Mouse (Mus musculus) liver, adult 2 months (tissue): ENCODE results near the gene Ccdc13. TPM values are rescaled to one million over a fixed set of nuclear protein-coding genes. Genes with fewer than 3 reads are reported as not detected.

Experiments
- DNase-seq: peaks from one replicate; pipeline ENCODE4 v3.0.0-alpha.2; 2011; ENCODE audit warnings: low read depth, low spot score; ENCODE audit errors: extremely low read depth
- H3K27ac ChIP-seq: fragments of 200-500 bp; replicated peaks from 2 replicates; pipeline ENCODE4 v1.5.1; 2012; ENCODE audit warnings: low read depth, mild to moderate bottlenecking, control low read depth, inconsistent platforms, low read length; ENCODE audit not compliant: insufficient read depth
- H3K27me3 ChIP-seq: fragments of 200-500 bp; 2 replicates; pipeline ENCODE4 v1.6.1; 2012; ENCODE audit warnings: mild to moderate bottlenecking, moderate library complexity, low read length, inconsistent platforms; ENCODE audit not compliant: control insufficient read depth, insufficient read depth
- H3K36me3 ChIP-seq: fragments of 200-500 bp; 2 replicates; pipeline ENCODE4 v1.6.1; 2012; ENCODE audit warnings: low read length, inconsistent platforms; ENCODE audit not compliant: control insufficient read depth, insufficient read depth
- H3K4me1 ChIP-seq: fragments of 200-500 bp; 2 replicates; pipeline ENCODE4 v1.6.1; 2011; ENCODE audit warnings: low read length; ENCODE audit not compliant: control insufficient read depth, insufficient read depth
- H3K4me3 ChIP-seq: fragments of 200-500 bp; 2 replicates; pipeline ENCODE4 v1.5.1; 2011; ENCODE audit warnings: low read depth, mild to moderate bottlenecking, control low read depth, low read length, moderate library complexity; ENCODE audit not compliant: insufficient read depth
- H3K79me2 ChIP-seq: fragments of 200-500 bp; 2 replicates; pipeline ENCODE4 v1.6.1; 2012; ENCODE audit warnings: inconsistent platforms, mild to moderate bottlenecking, low read length, moderate library complexity; ENCODE audit not compliant: control insufficient read depth, insufficient read depth
- H3K9ac ChIP-seq: fragments of 200-500 bp; 2 replicates; pipeline ENCODE4 v1.6.1; 2012; ENCODE audit warnings: low read depth, mild to moderate bottlenecking, control low read depth, inconsistent platforms, low read length
- CTCF ChIP-seq: fragments of 200-500 bp; IDR thresholded peaks from 2 replicates; pipeline ENCODE4 v1.5.1; 2011; ENCODE audit warnings: low read depth, low read length, control low read depth
- POLR2A ChIP-seq: fragments of 200-500 bp; IDR thresholded peaks from 2 replicates; pipeline ENCODE4 v1.6.1; 2011; ENCODE audit warnings: low read length, control low read depth; ENCODE audit not compliant: insufficient read depth; ENCODE audit errors: extremely low read depth
- WGBS: fragments of 180-500 bp; shearing (Covaris S2); methylation state at CpG from one replicate; pipeline ENCODE4 v1.1.7; 2018; 5-methylcytosine and 5-hydroxymethylcytosine counted together
- polyA plus RNA-seq: library from polyadenylated mRNA; depleted of rRNA; stranded (reverse); fragments of >200 nt; gene quantifications from 2 replicates; pipeline ENCODE4 v1.2.3, GENCODE M21; 2012; rRNA removed
- total RNA-seq: library from RNA; depleted of rRNA; stranded (reverse); fragments of >200 nt; gene quantifications from 2 replicates; pipeline ENCODE4 v1.2.3, GENCODE M21; 2014; rRNA removed

The Ccdc13 gene
- total RNA-seq, result not detected in 2 replicates
- polyA plus RNA-seq, result not detected in 2 replicates

- Histone ChIP-seq H3K4me1 (no peaks in the 10 kb centered on the region), H3K79me2 (no peaks in the 10 kb centered on the region), H3K36me3 (no peaks in the 10 kb centered on the region), H3K9ac (no peak within 1 kb of the TSS), H3K27ac (no peak within 1 kb of the TSS), H3K4me3 (peak within 1 kb of the TSS; percentile 28; the same call in 1 of the 2 replicates), H3K27me3 (peaks cover 2% of the 10 kb centered on the region; the same call in 1 of the 2 replicates)
- TF ChIP-seq CTCF (no peak), POLR2A (no peak)
- WGBS, result 21% methylated on average over 61 of the region's 61 CpGs
- DNase-seq, result no peak
Observed at GRCm38 (mm10) chr9:121838829-121839621, at the start of gene Ccdc13. Gene Ccdc13 (minus strand): TSS chr9:121839461.

- DNase-seq, result no peak
- WGBS, result 28% methylated on average over 7 of the region's 7 CpGs
- no peaks in the 10 kb centered on the region for H3K27me3 ChIP-seq
- peaks cover 8% of the 10 kb centered on the region for H3K4me1 ChIP-seq
- no peaks in the 10 kb centered on the region for H3K36me3 ChIP-seq
- peak overlapping the region; percentile 92 for H3K27ac ChIP-seq
- no peaks in the 10 kb centered on the region for H3K79me2 ChIP-seq
- no peak for TF ChIP-seq CTCF
- no peak overlapping the region for H3K4me3 ChIP-seq
- peak overlapping the region; percentile 53 for H3K9ac ChIP-seq
Observed at GRCm38 (mm10) chr9:121882015-121882457, 42.8 kb upstream of the Ccdc13 start.

GRCm38 (mm10) chr9:121881301-121881700 lies 42.0 kb upstream of the Ccdc13 start:
- Histone ChIP-seq H3K4me1 (peaks cover 8% of the 10 kb centered on the region), H3K36me3 (no peaks in the 10 kb centered on the region), H3K9ac (peak overlapping the region; percentile 50; the same call in 1 of the 2 replicates), H3K4me3 (no peak overlapping the region), H3K27ac (peak overlapping the region; percentile 92), H3K79me2 (no peaks in the 10 kb centered on the region), H3K27me3 (no peaks in the 10 kb centered on the region)
- WGBS, result 49% methylated on average over 6 of the region's 6 CpGs
- DNase-seq, result peak; percentile 70
- TF ChIP-seq POLR2A (no peak), CTCF (peak; percentile 75)

- no peaks in the 10 kb centered on the region for H3K27me3 ChIP-seq
- TF ChIP-seq CTCF (peak; percentile 86), POLR2A (no peak)
- H3K4me3 ChIP-seq, result no peak overlapping the region
- DNase-seq, result peak; percentile 78
- peak overlapping the region; percentile 92; the same call in 1 of the 2 replicates for H3K27ac ChIP-seq
- H3K4me1 ChIP-seq, result peaks cover 8% of the 10 kb centered on the region
- 24% methylated on average over 14 of the region's 14 CpGs for WGBS
- H3K79me2 ChIP-seq, result no peaks in the 10 kb centered on the region
- no peaks in the 10 kb centered on the region for H3K36me3 ChIP-seq
- H3K9ac ChIP-seq, result no peak overlapping the region
Observed at GRCm38 (mm10) chr9:121880840-121881239, 41.6 kb upstream of the Ccdc13 start.

GRCm38 (mm10) chr9:121877052-121877740 lies 37.9 kb upstream of the Ccdc13 start:
- Histone ChIP-seq H3K36me3 (no peaks in the 10 kb centered on the region), H3K9ac (no peak overlapping the region), H3K4me1 (peaks cover 8% of the 10 kb centered on the region), H3K79me2 (no peaks in the 10 kb centered on the region), H3K4me3 (no peak overlapping the region), H3K27ac (no peak overlapping the region), H3K27me3 (no peaks in the 10 kb centered on the region)
- TF ChIP-seq CTCF, result peak; percentile 76
- no peak for TF ChIP-seq POLR2A
- DNase-seq, result peak; percentile 51
- WGBS, result 13% methylated on average over 3 of the region's 3 CpGs

- H3K36me3 ChIP-seq, result no peaks in the 10 kb centered on the region
- TF ChIP-seq CTCF (no peak), POLR2A (no peak)
- no peak overlapping the region for H3K4me3 ChIP-seq
- no peak overlapping the region for H3K9ac ChIP-seq
- no peaks in the 10 kb centered on the region for H3K79me2 ChIP-seq
- H3K4me1 ChIP-seq, result peaks cover 4% of the 10 kb centered on the region; the same call in 1 of the 2 replicates
- no peak for DNase-seq
- no peaks in the 10 kb centered on the region for H3K27me3 ChIP-seq
- H3K27ac ChIP-seq, result no peak overlapping the region
Observed at GRCm38 (mm10) chr9:121873578-121873977, 34.3 kb upstream of the Ccdc13 start.
